Mouse (Mus musculus) liver, adult 2 months (tissue): ENCODE results near the gene Dgkd. TPM values are rescaled to one million over a fixed set of nuclear protein-coding genes. Genes with fewer than 3 reads are reported as not detected.

Experiments
- DNase-seq: peaks from one replicate; pipeline ENCODE4 v3.0.0-alpha.2; 2011; ENCODE audit warnings: low read depth, low spot score; ENCODE audit errors: extremely low read depth
- H3K27ac ChIP-seq: fragments of 200-500 bp; replicated peaks from 2 replicates; pipeline ENCODE4 v1.5.1; 2012; ENCODE audit warnings: low read depth, mild to moderate bottlenecking, control low read depth, inconsistent platforms, low read length; ENCODE audit not compliant: insufficient read depth
- H3K27me3 ChIP-seq: fragments of 200-500 bp; 2 replicates; pipeline ENCODE4 v1.6.1; 2012; ENCODE audit warnings: mild to moderate bottlenecking, moderate library complexity, low read length, inconsistent platforms; ENCODE audit not compliant: control insufficient read depth, insufficient read depth
- H3K36me3 ChIP-seq: fragments of 200-500 bp; 2 replicates; pipeline ENCODE4 v1.6.1; 2012; ENCODE audit warnings: low read length, inconsistent platforms; ENCODE audit not compliant: control insufficient read depth, insufficient read depth
- H3K4me1 ChIP-seq: fragments of 200-500 bp; 2 replicates; pipeline ENCODE4 v1.6.1; 2011; ENCODE audit warnings: low read length; ENCODE audit not compliant: control insufficient read depth, insufficient read depth
- H3K4me3 ChIP-seq: fragments of 200-500 bp; 2 replicates; pipeline ENCODE4 v1.5.1; 2011; ENCODE audit warnings: low read depth, mild to moderate bottlenecking, control low read depth, low read length, moderate library complexity; ENCODE audit not compliant: insufficient read depth
- H3K79me2 ChIP-seq: fragments of 200-500 bp; 2 replicates; pipeline ENCODE4 v1.6.1; 2012; ENCODE audit warnings: inconsistent platforms, mild to moderate bottlenecking, low read length, moderate library complexity; ENCODE audit not compliant: control insufficient read depth, insufficient read depth
- H3K9ac ChIP-seq: fragments of 200-500 bp; 2 replicates; pipeline ENCODE4 v1.6.1; 2012; ENCODE audit warnings: low read depth, mild to moderate bottlenecking, control low read depth, inconsistent platforms, low read length
- CTCF ChIP-seq: fragments of 200-500 bp; IDR thresholded peaks from 2 replicates; pipeline ENCODE4 v1.5.1; 2011; ENCODE audit warnings: low read depth, low read length, control low read depth
- POLR2A ChIP-seq: fragments of 200-500 bp; IDR thresholded peaks from 2 replicates; pipeline ENCODE4 v1.6.1; 2011; ENCODE audit warnings: low read length, control low read depth; ENCODE audit not compliant: insufficient read depth; ENCODE audit errors: extremely low read depth
- WGBS: fragments of 180-500 bp; shearing (Covaris S2); methylation state at CpG from one replicate; pipeline ENCODE4 v1.1.7; 2018; 5-methylcytosine and 5-hydroxymethylcytosine counted together
- polyA plus RNA-seq: library from polyadenylated mRNA; depleted of rRNA; stranded (reverse); fragments of >200 nt; gene quantifications from 2 replicates; pipeline ENCODE4 v1.2.3, GENCODE M21; 2012
- total RNA-seq: library from RNA; depleted of rRNA; stranded (reverse); fragments of >200 nt; gene quantifications from 2 replicates; pipeline ENCODE4 v1.2.3, GENCODE M21; 2014

The Dgkd gene
- total and polyA plus RNA-seq, 2 experiments, result 9.6 to 12.4 TPM

DNA sequence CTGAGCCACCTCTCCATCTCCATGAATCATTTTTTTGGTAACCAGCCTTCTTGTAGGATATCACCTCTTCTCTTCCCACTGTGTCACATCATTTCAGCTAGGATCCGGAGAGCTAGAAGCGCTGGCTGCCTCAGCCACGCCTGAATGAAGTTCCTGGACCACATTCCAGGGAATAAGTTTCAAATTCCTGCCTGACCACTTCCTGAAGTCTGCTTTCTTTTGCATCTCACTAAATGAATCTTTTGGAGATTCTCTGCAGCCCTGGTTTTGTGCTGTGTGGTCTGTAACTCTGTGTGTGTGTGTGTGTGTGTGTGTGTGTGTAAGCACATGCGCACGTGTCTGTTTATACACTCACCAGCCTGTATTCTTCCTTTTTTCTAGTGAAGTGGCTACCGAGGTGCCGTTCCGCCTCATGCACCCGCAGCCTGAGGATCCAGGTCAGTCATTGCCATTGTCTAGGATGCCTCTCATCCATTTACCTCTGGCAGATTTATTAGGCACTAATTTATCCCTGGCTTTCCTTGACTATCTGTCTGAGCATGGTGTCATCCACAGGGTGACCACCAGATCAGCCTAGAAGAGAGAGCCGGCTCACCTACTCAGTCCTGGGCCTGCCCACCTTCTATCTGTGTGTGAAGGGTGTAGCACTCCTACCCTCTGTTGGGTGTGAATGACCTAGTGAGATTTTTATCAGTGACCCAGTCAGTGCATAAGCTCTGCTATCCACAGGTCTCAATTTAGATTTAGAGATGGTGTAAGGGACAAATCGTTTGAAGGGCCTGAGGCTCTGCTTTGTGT is 12.5 kb upstream of the Dgkd start:
- Histone ChIP-seq H3K9ac (no peak overlapping the region), H3K79me2 (no peaks in the 10 kb centered on the region), H3K4me1 (no peaks in the 10 kb centered on the region), H3K27ac (no peak overlapping the region), H3K36me3 (no peaks in the 10 kb centered on the region), H3K4me3 (no peak overlapping the region), H3K27me3 (no peaks in the 10 kb centered on the region)
- TF ChIP-seq CTCF, result no peak
- TF ChIP-seq POLR2A, result no peak
- WGBS, result 86% methylated on average over 11 of the region's 11 CpGs
- DNase-seq, result no peak

DNA sequence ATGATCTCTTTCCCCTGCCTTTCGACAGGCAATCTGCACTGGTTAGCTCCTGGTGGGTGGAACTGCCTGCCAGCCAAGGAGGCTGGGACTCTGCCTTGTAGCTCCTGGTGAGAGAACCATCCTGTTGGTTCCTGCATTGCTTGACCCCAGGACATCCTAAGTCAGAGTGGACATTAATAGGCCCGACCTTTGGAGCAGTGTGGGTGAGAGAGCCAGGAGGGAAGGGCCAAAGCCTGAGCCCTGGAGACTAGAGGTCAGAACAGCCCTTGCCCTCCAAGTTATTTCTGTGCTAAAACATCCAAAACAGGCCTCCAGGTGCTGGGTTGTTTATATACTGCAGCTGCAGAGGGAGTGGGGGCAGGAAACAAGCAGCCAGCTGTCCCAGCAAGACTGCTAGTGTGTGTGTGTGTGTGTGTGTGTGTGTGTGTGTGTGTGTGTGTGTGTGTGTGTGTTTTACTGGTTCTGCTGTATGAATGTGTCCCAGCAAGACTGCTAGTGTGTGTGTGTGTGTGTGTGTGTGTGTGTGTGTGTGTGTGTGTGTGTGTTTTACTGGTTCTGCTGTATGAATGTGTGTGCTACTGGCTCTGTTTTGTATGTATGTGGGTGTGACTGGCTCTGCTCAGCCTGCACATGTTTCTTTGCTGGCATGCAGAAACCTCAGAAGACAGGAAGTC is 6.1 kb upstream of the Dgkd start:
- Histone ChIP-seq H3K4me3 (no peak overlapping the region), H3K4me1 (peaks cover 7% of the 10 kb centered on the region; the same call in 1 of the 2 replicates), H3K79me2 (no peaks in the 10 kb centered on the region), H3K27ac (no peak overlapping the region), H3K27me3 (no peaks in the 10 kb centered on the region), H3K9ac (no peak overlapping the region), H3K36me3 (no peaks in the 10 kb centered on the region)
- peak; percentile 78 for DNase-seq
- 5% methylated on average over 2 of the region's 2 CpGs for WGBS
- no peak for TF ChIP-seq CTCF
- no peak for TF ChIP-seq POLR2A

DNA sequence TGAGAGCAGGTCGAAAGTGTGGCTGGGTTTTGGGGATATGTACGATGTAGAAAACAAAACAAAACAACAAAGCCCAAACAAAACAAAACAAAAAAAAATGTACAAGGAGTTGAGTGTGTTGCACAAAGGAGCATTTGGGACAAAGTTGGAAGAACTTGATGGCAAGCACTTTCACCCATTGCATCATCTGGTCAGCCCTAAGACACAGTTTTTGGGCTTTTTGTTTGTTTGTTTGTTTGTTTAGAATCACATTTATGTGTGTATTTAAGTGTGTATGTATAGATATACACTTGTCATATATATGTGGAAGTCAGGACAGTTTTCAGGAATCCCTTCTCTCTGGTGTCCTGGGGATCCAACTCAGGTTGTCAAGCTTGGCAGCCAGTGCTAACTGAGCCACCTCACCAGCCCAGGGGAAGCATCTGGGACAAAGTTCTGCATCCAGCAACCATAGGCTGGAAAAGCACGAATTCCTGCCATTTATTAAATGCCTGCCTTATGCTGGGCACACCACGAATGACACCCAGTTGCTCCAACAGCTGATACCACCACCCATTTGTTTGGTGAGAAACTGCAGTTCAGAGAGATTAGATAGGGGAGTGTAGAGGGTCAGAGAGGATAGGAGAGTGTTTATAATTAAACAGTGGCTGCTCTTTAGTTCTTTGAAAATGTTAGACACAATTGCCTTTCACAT is 5.5 kb upstream of the Dgkd start:
- no peaks in the 10 kb centered on the region for H3K27me3 ChIP-seq
- H3K27ac ChIP-seq, result no peak overlapping the region
- WGBS, result 26% methylated on average over 4 of the region's 4 CpGs
- peak; percentile 50 for DNase-seq
- no peak overlapping the region for H3K4me3 ChIP-seq
- no peaks in the 10 kb centered on the region for H3K79me2 ChIP-seq
- H3K36me3 ChIP-seq, result no peaks in the 10 kb centered on the region
- H3K4me1 ChIP-seq, result peaks cover 10% of the 10 kb centered on the region; the same call in 1 of the 2 replicates
- TF ChIP-seq CTCF (no peak), POLR2A (no peak)
- no peak overlapping the region for H3K9ac ChIP-seq

DNA sequence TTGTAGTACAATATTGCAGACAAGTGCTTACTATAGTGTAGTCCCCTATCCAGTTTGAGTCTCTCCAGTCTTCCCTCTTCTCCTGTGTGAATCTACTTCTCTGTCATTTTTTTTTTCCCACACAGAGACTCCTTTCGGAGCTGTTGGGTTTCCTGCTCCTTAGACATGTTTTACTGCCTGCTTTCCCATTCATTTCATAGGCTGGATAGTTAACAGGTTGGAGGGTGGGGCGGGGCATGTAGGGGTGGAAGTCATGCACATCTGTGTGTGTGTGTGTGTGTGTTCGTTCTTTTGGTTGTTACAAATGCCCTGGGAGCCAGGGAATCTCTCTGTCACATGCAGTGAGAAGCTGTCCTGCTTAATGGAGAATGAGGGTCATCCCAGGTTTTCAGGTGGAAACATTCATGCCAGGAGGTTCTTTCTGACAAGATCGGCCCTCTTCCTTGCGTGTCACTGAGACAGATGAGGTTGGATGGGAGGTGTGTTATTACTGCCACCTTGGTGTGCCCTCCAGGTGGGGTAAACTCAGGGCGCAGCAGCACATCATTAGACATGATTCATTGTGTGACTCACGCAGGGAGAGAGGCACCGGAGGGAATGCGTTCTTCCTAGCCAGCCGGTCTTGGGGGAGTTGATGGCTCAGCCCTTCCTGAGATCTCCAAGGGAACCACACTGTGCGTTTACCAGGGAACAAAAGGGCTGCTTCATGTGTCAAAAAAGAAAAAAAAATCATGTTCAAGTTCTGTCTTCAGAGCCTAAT is 4.7 kb upstream of the Dgkd start:
- Histone ChIP-seq H3K9ac (no peak overlapping the region), H3K4me3 (no peak overlapping the region), H3K27ac (no peak overlapping the region), H3K4me1 (peaks cover 11% of the 10 kb centered on the region; the same call in 1 of the 2 replicates), H3K27me3 (no peaks in the 10 kb centered on the region), H3K79me2 (peaks cover 5% of the 10 kb centered on the region; the same call in 1 of the 2 replicates), H3K36me3 (no peaks in the 10 kb centered on the region)
- TF ChIP-seq CTCF, result no peak
- TF ChIP-seq POLR2A, result no peak
- no peak for DNase-seq
- whole genome bisulfite sequencing, result 87% methylated on average over 11 of the region's 11 CpGs

DNA sequence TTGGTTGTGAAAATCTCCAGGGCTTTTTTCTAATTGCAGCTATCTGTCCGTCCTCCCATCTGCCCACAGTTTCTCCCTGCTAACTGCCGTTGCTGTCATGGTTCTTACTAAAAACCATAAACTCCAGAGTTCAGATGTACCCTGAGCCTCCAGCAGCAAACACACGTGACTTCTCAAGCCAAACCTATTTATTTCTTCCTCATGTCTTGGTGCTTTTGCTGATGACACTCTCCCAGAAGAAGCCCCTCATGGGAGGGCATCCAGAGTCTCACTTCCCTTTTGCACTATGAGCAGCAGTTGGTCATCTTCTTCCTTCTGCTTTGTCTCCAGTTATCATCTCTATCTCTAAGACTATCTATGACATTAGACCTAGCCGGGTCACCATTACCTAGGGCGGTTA is 3.8 kb upstream of the Dgkd start:
- H3K27ac ChIP-seq, result no peak overlapping the region
- H3K4me3 ChIP-seq, result no peak overlapping the region
- H3K79me2 ChIP-seq, result peaks cover 11% of the 10 kb centered on the region; the same call in 1 of the 2 replicates
- WGBS, result 83% methylated on average over 5 of the region's 5 CpGs
- DNase-seq, result no peak
- H3K36me3 ChIP-seq, result no peaks in the 10 kb centered on the region
- TF ChIP-seq CTCF, result no peak
- no peak for TF ChIP-seq POLR2A
- no peak overlapping the region for H3K9ac ChIP-seq
- peaks cover 13% of the 10 kb centered on the region; the same call in 1 of the 2 replicates for H3K4me1 ChIP-seq
- H3K27me3 ChIP-seq, result no peaks in the 10 kb centered on the region
